Mouse (Mus musculus): ENCODE data around the gene Dctn2. TPM values are rescaled to one million over a fixed set of nuclear protein-coding genes. Genes with fewer than 3 reads are reported as not detected.
A peak's percentile ranks its signal among the peaks of the same experiment; 100 is the strongest.

Dctn2 gene
- total and polyA plus RNA-seq, 3 experiments = 240 to 297 TPM; not detected in 1

- H3K27ac ChIP-seq (ENCODE audit: control insufficient read depth, low read depth, low read length) = no peak overlapping the region
- H3K79me2 ChIP-seq (ENCODE audit: control insufficient read depth, insufficient read depth, low read length, poor library complexity) = peaks cover 38% of the 10 kb centered on the region
- no peak overlapping the region for H3K9ac ChIP-seq (ENCODE audit: control insufficient read depth, low read depth, low read length, poor library complexity, severe bottlenecking)
- H3K27me3 ChIP-seq (ENCODE audit: control insufficient read depth in 1 of 2, insufficient read depth in 2 of 2, low read length in 2 of 2) = no peaks in the 10 kb centered on the region
- no peak for DNase-seq (ENCODE audit: low read depth, low spot score)
- H3K4me3 ChIP-seq (ENCODE audit: control insufficient read depth in 1 of 2, insufficient read depth in 1 of 2, low read depth in 2 of 2, low read length in 2 of 2) = no peak overlapping the region
- H3K9me3 ChIP-seq (replicated peaks; ENCODE audit: insufficient read depth, low read length) = no peaks in the 10 kb centered on the region
- TF ChIP-seq MYC (IDR thresholded peaks at IDR 0.05; ENCODE audit: low read depth, low read length) = no peak
- peak in 1 of 2 experiments; percentile 29; a peak in 1 of 4 replicates for TF ChIP-seq POLR2A (IDR thresholded peaks at IDR 0.05; ENCODE audit: control insufficient read depth in 1 of 2, insufficient read depth in 1 of 2, low read depth in 1 of 2, low read length in 2 of 2, poor library complexity in 1 of 2)
- H3K36me3 ChIP-seq (ENCODE audit: control insufficient read depth in 1 of 2, insufficient read depth in 2 of 2, low read length in 2 of 2) = peaks cover 4 to 6% of the 10 kb centered on the region in 2 experiments; a peak in 3 of 4 replicates
- H3K4me1 ChIP-seq (ENCODE audit: control insufficient read depth in 1 of 2, insufficient read depth in 2 of 2, low read length in 2 of 2) = peaks cover 0 to 4% of the 10 kb centered on the region in 2 experiments; a peak in 1 of 4 replicates
Observed at GRCm38 (mm10) chr10:127284105-127284622, 18.0 kb downstream of the Dctn2 start.

GRCm38 (mm10) chr10:127284724-127285500 lies 18.7 kb downstream of the Dctn2 start:
- Histone ChIP-seq H3K79me2 (ENCODE audit: control insufficient read depth, insufficient read depth, low read length, poor library complexity) (peaks cover 41% of the 10 kb centered on the region), H3K4me3 (ENCODE audit: control insufficient read depth in 1 of 2, insufficient read depth in 1 of 2, low read depth in 2 of 2, low read length in 2 of 2) (no peak overlapping the region), H3K4me1 (ENCODE audit: control insufficient read depth in 1 of 2, insufficient read depth in 2 of 2, low read length in 2 of 2) (peaks cover 0 to 7% of the 10 kb centered on the region in 2 experiments; a peak in 2 of 4 replicates), H3K9ac (ENCODE audit: control insufficient read depth, low read depth, low read length, poor library complexity, severe bottlenecking) (no peak overlapping the region), H3K9me3 (replicated peaks; ENCODE audit: insufficient read depth, low read length) (no peaks in the 10 kb centered on the region), H3K27ac (ENCODE audit: control insufficient read depth, low read depth, low read length) (no peak overlapping the region), H3K27me3 (ENCODE audit: control insufficient read depth in 1 of 2, insufficient read depth in 2 of 2, low read length in 2 of 2) (no peaks in the 10 kb centered on the region), H3K36me3 (ENCODE audit: control insufficient read depth in 1 of 2, insufficient read depth in 2 of 2, low read length in 2 of 2) (peaks cover 4% of the 10 kb centered on the region in 2 experiments; a peak in 3 of 4 replicates)
- no peak for DNase-seq (ENCODE audit: low read depth, low spot score)
- TF ChIP-seq GABPA (IDR thresholded peaks at IDR 0.05; ENCODE audit: low read depth, low read length) = no peak
- TF ChIP-seq POLR2A (IDR thresholded peaks at IDR 0.05; ENCODE audit: control insufficient read depth in 1 of 2, insufficient read depth in 1 of 2, low read depth in 1 of 2, low read length in 2 of 2, poor library complexity in 1 of 2) = peak in 1 of 2 experiments; percentile 8; a peak in 1 of 4 replicates

- no peak overlapping the region for H3K27ac ChIP-seq (ENCODE audit: control insufficient read depth, low read depth, low read length)
- no peaks in the 10 kb centered on the region for H3K27me3 ChIP-seq (ENCODE audit: control insufficient read depth in 1 of 2, insufficient read depth in 2 of 2, low read length in 2 of 2)
- H3K4me3 ChIP-seq (ENCODE audit: control insufficient read depth in 1 of 2, insufficient read depth in 1 of 2, low read depth in 2 of 2, low read length in 2 of 2) = no peak overlapping the region
- no peak overlapping the region for H3K9ac ChIP-seq (ENCODE audit: control insufficient read depth, low read depth, low read length, poor library complexity, severe bottlenecking)
- peaks cover 0 to 6% of the 10 kb centered on the region in 2 experiments; a peak in 2 of 4 replicates for H3K36me3 ChIP-seq (ENCODE audit: control insufficient read depth in 1 of 2, insufficient read depth in 2 of 2, low read length in 2 of 2)
- TF ChIP-seq NELFE (IDR thresholded peaks at IDR 0.05; ENCODE audit: low read depth, low read length) = no peak
- no peak for TF ChIP-seq UBTF (IDR thresholded peaks at IDR 0.05; ENCODE audit: borderline replicate concordance, insufficient read depth, low read depth, low read length)
- no peak for TF ChIP-seq GABPA (IDR thresholded peaks at IDR 0.05; ENCODE audit: low read depth, low read length)
- TF ChIP-seq GATA1 (IDR thresholded peaks at IDR 0.05; ENCODE audit: low read depth, low read length) = no peak
- TF ChIP-seq ZMIZ1 (IDR thresholded peaks at IDR 0.05; ENCODE audit: low read depth, low read length) = no peak
- 0 out of 2 replicates have a peak, but pooled peaks have one; percentile 0 for TF ChIP-seq POLR2AphosphoS5 (IDR thresholded peaks at IDR 0.05; ENCODE audit: borderline replicate concordance, low read depth, low read length)
- H3K4me1 ChIP-seq (ENCODE audit: control insufficient read depth in 1 of 2, insufficient read depth in 2 of 2, low read length in 2 of 2) = peaks cover 0 to 9% of the 10 kb centered on the region in 2 experiments; a peak in 2 of 4 replicates
- H3K9me3 ChIP-seq (replicated peaks; ENCODE audit: insufficient read depth, low read length) = no peaks in the 10 kb centered on the region
- peaks cover 43% of the 10 kb centered on the region for H3K79me2 ChIP-seq (ENCODE audit: control insufficient read depth, insufficient read depth, low read length, poor library complexity)
- no peak for DNase-seq (ENCODE audit: low read depth, low spot score)
Observed at GRCm38 (mm10) chr10:127285644-127286043, 19.5 kb downstream of the Dctn2 start.

Data from MEL (cell line).